Mouse (Mus musculus) left cerebral cortex, adult 2 months (tissue): ENCODE measurements around the gene Gnao1. TPM values are rescaled to one million over a fixed set of nuclear protein-coding genes. Genes with fewer than 3 reads are reported as not detected.
A peak's percentile ranks its signal among the peaks of the same experiment; 100 is the strongest.

Source experiments
- DNase-seq, 2 experiments: peaks; one replicate each; pipeline ENCODE4 v3.0.0; 2021 to 2022; ENCODE audit warnings: low spot score in 2 of 2, mixed read lengths in 1 of 2; ENCODE audit errors: extremely low spot score in 1 of 2
- H3K27ac ChIP-seq: fragments of 200-600 bp; 2 replicates; pipeline ENCODE4 v1.8.1; 2022
- H3K4me3 ChIP-seq: fragments of 200-600 bp; 2 replicates; pipeline ENCODE4 v1.8.1; 2022
- CTCF ChIP-seq: fragments of 200-600 bp; IDR thresholded peaks from 2 replicates; pipeline ENCODE4 v1.8.1; 2022; ENCODE audit warnings: antibody characterized with exemption, mild to moderate bottlenecking, moderate library complexity
- intact Hi-C: fragments of 180-260 bp; cut with DNase I; formaldehyde crosslinking; loops from one replicate; pipeline ENCODE4 v1.15.1; 2025
- total RNA-seq, 2 experiments: library from RNA; stranded (reverse); gene quantifications; 2 replicates each; pipeline ENCODE4 v1.2.3; 2021

Gnao1 gene
- total RNA-seq, 2 experiments from 2014 or later, result 679 to 734 TPM

- Histone ChIP-seq H3K4me3 (no peak overlapping the region), H3K27ac (peak overlapping the region; percentile 58)
- no peak for TF ChIP-seq CTCF
- DNase-seq, result no peak
- intact Hi-C loops, result no loop called here
Measured at GRCm38 (mm10) chr8:93906961-93907360, 97.2 kb downstream of the Gnao1 start.

- TF ChIP-seq CTCF, result no peak
- Histone ChIP-seq H3K4me3 (no peak overlapping the region), H3K27ac (peak overlapping the region; percentile 88)
- intact Hi-C loops, result no loop called here
- no peak for DNase-seq
Measured at GRCm38 (mm10) chr8:93907987-93908441, 98.2 kb downstream of the Gnao1 start.

GRCm38 (mm10) chr8:93908546-93908945, 98.8 kb downstream of the Gnao1 start:
- no peak for DNase-seq
- H3K27ac ChIP-seq, result peak overlapping the region; percentile 88
- H3K4me3 ChIP-seq, result no peak overlapping the region
- intact Hi-C loops, result no loop called here
- TF ChIP-seq CTCF, result no peak

- Histone ChIP-seq H3K4me3 (no peak overlapping the region), H3K27ac (peak overlapping the region; percentile 88)
- intact Hi-C loops, result no loop called here
- DNase-seq, result no peak
- no peak for TF ChIP-seq CTCF
Measured at GRCm38 (mm10) chr8:93911715-93912555, 102.2 kb downstream of the Gnao1 start.

GRCm38 (mm10) chr8:93917859-93918421, 108.2 kb downstream of the Gnao1 start:
- TF ChIP-seq CTCF, result peak; percentile 1
- peak; percentile 80 to 81 for DNase-seq
- intact Hi-C loops, result loop anchor here (1.0 kb wide), 1 partner anchor 347 kb away; no protein-coding TSS in a partner anchor
- Histone ChIP-seq H3K27ac (peak overlapping the region; percentile 84), H3K4me3 (no peak overlapping the region)

- no peak overlapping the region for H3K4me3 ChIP-seq
- H3K27ac ChIP-seq, result peak overlapping the region; percentile 84
- no peak for TF ChIP-seq CTCF
- DNase-seq, result no peak
- intact Hi-C loops, result loop anchor here (1.0 kb wide), 1 partner anchor 347 kb away; no protein-coding TSS in a partner anchor
Measured at GRCm38 (mm10) chr8:93918580-93918979, 108.8 kb downstream of the Gnao1 start.

- TF ChIP-seq CTCF, result no peak
- DNase-seq, result no peak
- peak overlapping the region; percentile 84 for H3K27ac ChIP-seq
- intact Hi-C loops, result no loop called here
- no peak overlapping the region for H3K4me3 ChIP-seq
Measured at GRCm38 (mm10) chr8:93919422-93919821, 109.7 kb downstream of the Gnao1 start.

- DNase-seq, result no peak
- Histone ChIP-seq H3K27ac (peak overlapping the region; percentile 84), H3K4me3 (no peak overlapping the region)
- intact Hi-C loops, result no loop called here
- no peak for TF ChIP-seq CTCF
Measured at GRCm38 (mm10) chr8:93919916-93920589, 110.3 kb downstream of the Gnao1 start.

- Histone ChIP-seq H3K27ac (peak overlapping the region; percentile 84), H3K4me3 (no peak overlapping the region)
- intact Hi-C loops, result no loop called here
- TF ChIP-seq CTCF, result no peak
- no peak for DNase-seq
Measured at GRCm38 (mm10) chr8:93920590-93920948, 110.8 kb downstream of the Gnao1 start.

GRCm38 (mm10) chr8:93923897-93924334, 114.2 kb downstream of the Gnao1 start:
- Histone ChIP-seq H3K27ac (peak overlapping the region; percentile 81), H3K4me3 (no peak overlapping the region)
- peak; percentile 60 to 79 for DNase-seq
- TF ChIP-seq CTCF, result no peak
- intact Hi-C loops, result loop anchor here (2.0 kb wide), 1 partner anchor 111 kb away; no protein-coding TSS in a partner anchor

- Histone ChIP-seq H3K27ac (peak overlapping the region; percentile 81), H3K4me3 (no peak overlapping the region)
- no peak for TF ChIP-seq CTCF
- DNase-seq, result no peak
- intact Hi-C loops, result no loop called here
Measured at GRCm38 (mm10) chr8:93925513-93925912, 115.7 kb downstream of the Gnao1 start.

GRCm38 (mm10) chr8:93929233-93929632, 119.5 kb downstream of the Gnao1 start:
- intact Hi-C loops, result no loop called here
- H3K27ac ChIP-seq, result peak overlapping the region; percentile 58
- no peak for DNase-seq
- no peak overlapping the region for H3K4me3 ChIP-seq
- no peak for TF ChIP-seq CTCF
